Mouse (Mus musculus): ENCODE measurements around the gene Ube2e2.
A peak's percentile ranks its signal among the peaks of the same experiment; 100 is the strongest.

Gene Ube2e2

GRCm38 (mm10) chr14:18893947-18894445 is at the start of gene Ube2e2:
Ube2e2 (minus strand) TSS chr14:18894267.
- no peak for DNase-seq

GRCm38 (mm10) chr14:18940068-18940467 is 46.0 kb upstream of the Ube2e2 start:
- DNase-seq, result no peak

GRCm38 (mm10) chr14:18903553-18903952 is 9.5 kb upstream of the Ube2e2 start:
- peak; percentile 63 for DNase-seq

GRCm38 (mm10) chr14:18893121-18893946 is 733 bp downstream of the Ube2e2 start:
- DNase-seq, result peak; percentile 90

- no peak for DNase-seq
Observed at GRCm38 (mm10) chr14:18889571-18889970, 4.5 kb downstream of the Ube2e2 start.

GRCm38 (mm10) chr14:18882493-18882892 is 11.6 kb downstream of the Ube2e2 start:
- DNase-seq, result no peak

- no peak for DNase-seq
Observed at GRCm38 (mm10) chr14:18870716-18871115, 23.4 kb downstream of the Ube2e2 start.

GRCm38 (mm10) chr14:18828661-18829060 is 65.4 kb downstream of the Ube2e2 start:
- no peak for DNase-seq

- no peak for DNase-seq
Observed at GRCm38 (mm10) chr14:18826753-18827152, 67.3 kb downstream of the Ube2e2 start.

GRCm38 (mm10) chr14:18820713-18821112 is 73.4 kb downstream of the Ube2e2 start:
- DNase-seq, result peak; percentile 50

- DNase-seq, result no peak
Observed at GRCm38 (mm10) chr14:18796857-18797256, 97.2 kb downstream of the Ube2e2 start.

- no peak for DNase-seq
Observed at GRCm38 (mm10) chr14:18795787-18796186, 98.3 kb downstream of the Ube2e2 start.

- no peak for DNase-seq
Observed at GRCm38 (mm10) chr14:18778993-18779675, 114.9 kb downstream of the Ube2e2 start.

GRCm38 (mm10) chr14:18778241-18778640 is 115.8 kb downstream of the Ube2e2 start:
- no peak for DNase-seq

- DNase-seq, result no peak
Observed at GRCm38 (mm10) chr14:18776132-18776531, 117.9 kb downstream of the Ube2e2 start.

- DNase-seq, result no peak
Observed at GRCm38 (mm10) chr14:18773724-18774123, 120.3 kb downstream of the Ube2e2 start.

- no peak for DNase-seq
Observed at GRCm38 (mm10) chr14:18759601-18760356, 134.3 kb downstream of the Ube2e2 start.

- peak; percentile 36 for DNase-seq
Observed at GRCm38 (mm10) chr14:18758595-18759532, 135.2 kb downstream of the Ube2e2 start.

GRCm38 (mm10) chr14:18758003-18758402 is 136.1 kb downstream of the Ube2e2 start:
- no peak for DNase-seq

- DNase-seq, result no peak
Observed at GRCm38 (mm10) chr14:18755410-18755809, 138.7 kb downstream of the Ube2e2 start.

GRCm38 (mm10) chr14:18754595-18754994 is 139.5 kb downstream of the Ube2e2 start:
- DNase-seq, result no peak

GRCm38 (mm10) chr14:18754001-18754400 is 140.1 kb downstream of the Ube2e2 start:
- DNase-seq, result no peak
